Mouse (Mus musculus) intestine, embryonic 14.5 days (tissue): Measurements from ENCODE around the gene Rgmb. TPM values are rescaled to one million over a fixed set of nuclear protein-coding genes. Genes with fewer than 3 reads are reported as not detected.
A peak's percentile ranks its signal among the peaks of the same experiment; 100 is the strongest.

Experiments
- ATAC-seq: fragments of 200-750 bp; cut with Nextera tagmentation; replicated peaks from 2 replicates; pipeline ENCODE4 v1.8.0; 2017; ENCODE audit warnings: low read depth, moderate number of reproducible peaks, moderate TSS enrichment, moderate library complexity; ENCODE audit not compliant: low FRiP score, low TSS enrichment
- DNase-seq: peaks from one replicate; pipeline ENCODE4 v3.0.0-alpha.2; 2018; ENCODE audit warnings: low spot score
- H3K27ac ChIP-seq: fragments of 300-500 bp; sonication (generic); 2 replicates; pipeline ENCODE4 v1.5.1; 2014; ENCODE audit warnings: low read depth, mild to moderate bottlenecking, control low read depth
- H3K27me3 ChIP-seq: fragments of 300-500 bp; sonication (generic); replicated peaks from 2 replicates; pipeline ENCODE4 v1.6.1; 2014; ENCODE audit warnings: low read length, control low read depth; ENCODE audit not compliant: control insufficient read depth, insufficient read depth
- H3K36me3 ChIP-seq: fragments of 300-500 bp; sonication (generic); 2 replicates; pipeline ENCODE4 v1.6.1; 2014; ENCODE audit warnings: low read length, control low read depth; ENCODE audit not compliant: control insufficient read depth, insufficient read depth
- H3K4me1 ChIP-seq: fragments of 300-500 bp; sonication (generic); replicated peaks from 2 replicates; pipeline ENCODE4 v1.6.1; 2014; ENCODE audit warnings: low read length, control low read depth, mixed read lengths; ENCODE audit not compliant: control insufficient read depth, insufficient read depth
- H3K4me2 ChIP-seq: fragments of 300-500 bp; sonication (generic); 2 replicates; pipeline ENCODE4 v1.6.1; 2014; ENCODE audit warnings: low read length
- H3K4me3 ChIP-seq: fragments of 300-500 bp; sonication (generic); 2 replicates; pipeline ENCODE4 v1.5.1; 2014; ENCODE audit warnings: low read depth, low read length, control low read depth, mixed read lengths
- H3K9ac ChIP-seq: fragments of 300-500 bp; sonication (generic); 2 replicates; pipeline ENCODE4 v1.6.1; 2014; ENCODE audit warnings: mild to moderate bottlenecking, low read length
- H3K9me3 ChIP-seq: fragments of 300-500 bp; sonication (generic); 2 replicates; pipeline ENCODE4 v1.6.1; 2016; ENCODE audit warnings: low read length, control low read depth; ENCODE audit not compliant: control insufficient read depth
- WGBS: fragments of 180-500 bp; shearing (Covaris S2); extraction: QIAGEN DNeasy Blood & Tissue Kit; methylation state at CpG from one replicate; pipeline ENCODE4 v1.1.7; 2014; 5-methylcytosine and 5-hydroxymethylcytosine counted together
- polyA plus RNA-seq: library from polyadenylated mRNA; unstranded; fragments of >200 nt; fragmentation: Nextera tagmentation; extraction: Ambion mirVana; gene quantifications from 2 replicates; pipeline ENCODE4 v1.2.1, GENCODE M21; 2014

Rgmb gene
- polyA plus RNA-seq, 1 experiment from 2014 or later, result 56.3 TPM

GRCm38 (mm10) chr17:15831810-15832209, 971 bp upstream of the Rgmb start:
- Histone ChIP-seq H3K27ac (0 out of 2 replicates have a peak overlapping the region, but pooled peaks have one; percentile 38), H3K4me1 (peaks cover 3% of the 10 kb centered on the region; the same call in 1 of the 2 replicates), H3K9me3 (no peaks in the 10 kb centered on the region), H3K4me2 (peak overlapping the region; percentile 13; the same call in 1 of the 2 replicates), H3K36me3 (no peaks in the 10 kb centered on the region), H3K9ac (no peak overlapping the region), H3K4me3 (no peak overlapping the region), H3K27me3 (0 out of 2 replicates have a peak, but pooled peaks cover 4% of the 10 kb centered on the region)
- DNase-seq, result peak; percentile 72
- 0 out of 2 replicates have a peak, but pooled peaks have one; percentile 1 for ATAC-seq
- 20% methylated on average over 8 of the region's 8 CpGs for WGBS

GRCm38 (mm10) chr17:15830171-15830765, 571 bp downstream of the Rgmb start:
- DNase-seq (peak; percentile 73), ATAC-seq (no peak)
- H3K4me1 ChIP-seq, result peaks cover 3% of the 10 kb centered on the region; the same call in 1 of the 2 replicates
- peak overlapping the region; percentile 97 for H3K27ac ChIP-seq
- H3K27me3 ChIP-seq, result 0 out of 2 replicates have a peak, but pooled peaks cover 4% of the 10 kb centered on the region
- no peaks in the 10 kb centered on the region for H3K9me3 ChIP-seq
- H3K9ac ChIP-seq, result peak overlapping the region; percentile 78
- peak overlapping the region; percentile 94 for H3K4me3 ChIP-seq
- under 1% methylated on average over 27 of the region's 34 CpGs for WGBS
- peak overlapping the region; percentile 77 for H3K4me2 ChIP-seq
- no peaks in the 10 kb centered on the region for H3K36me3 ChIP-seq

GRCm38 (mm10) chr17:15829198-15830170, 1.4 kb downstream of the Rgmb start:
- peak overlapping the region; percentile 77 for H3K4me2 ChIP-seq
- ATAC-seq (no peak), DNase-seq (peak; percentile 77)
- H3K9me3 ChIP-seq, result no peaks in the 10 kb centered on the region
- peak overlapping the region; percentile 78 for H3K9ac ChIP-seq
- H3K4me1 ChIP-seq, result peaks cover 3% of the 10 kb centered on the region; the same call in 1 of the 2 replicates
- H3K4me3 ChIP-seq, result peak overlapping the region; percentile 94
- H3K27ac ChIP-seq, result peak overlapping the region; percentile 97
- no peaks in the 10 kb centered on the region for H3K36me3 ChIP-seq
- H3K27me3 ChIP-seq, result 0 out of 2 replicates have a peak, but pooled peaks cover 4% of the 10 kb centered on the region
- 3% methylated on average over 20 of the region's 20 CpGs for WGBS

GRCm38 (mm10) chr17:15828131-15828917, 2.5 kb downstream of the Rgmb start:
- WGBS, result 48% methylated on average over 8 of the region's 8 CpGs
- no peak for DNase-seq
- no peaks in the 10 kb centered on the region for H3K36me3 ChIP-seq
- H3K4me3 ChIP-seq, result peak overlapping the region; percentile 94
- no peaks in the 10 kb centered on the region for H3K9me3 ChIP-seq
- H3K4me2 ChIP-seq, result peak overlapping the region; percentile 86
- H3K4me1 ChIP-seq, result peaks cover 13% of the 10 kb centered on the region; the same call in 1 of the 2 replicates
- H3K9ac ChIP-seq, result peak overlapping the region; percentile 96
- peak overlapping the region; percentile 97; the same call in 1 of the 2 replicates for H3K27ac ChIP-seq
- ATAC-seq, result no peak
- 0 out of 2 replicates have a peak, but pooled peaks cover 4% of the 10 kb centered on the region for H3K27me3 ChIP-seq

- Histone ChIP-seq H3K9me3 (no peaks in the 10 kb centered on the region), H3K4me1 (peaks cover 18% of the 10 kb centered on the region; the same call in 1 of the 2 replicates), H3K27ac (peak overlapping the region; percentile 96), H3K36me3 (no peaks in the 10 kb centered on the region), H3K9ac (peak overlapping the region; percentile 96), H3K4me2 (peak overlapping the region; percentile 86), H3K4me3 (peak overlapping the region; percentile 94), H3K27me3 (0 out of 2 replicates have a peak, but pooled peaks cover 4% of the 10 kb centered on the region)
- peak; percentile 86 for DNase-seq
- ATAC-seq, result peak; percentile 44
- WGBS, result under 1% methylated on average over 18 of the region's 18 CpGs
Measured at GRCm38 (mm10) chr17:15826928-15827327, 3.9 kb downstream of the Rgmb start.

- Histone ChIP-seq H3K4me1 (peaks cover 18% of the 10 kb centered on the region; the same call in 1 of the 2 replicates), H3K27ac (peak overlapping the region; percentile 96), H3K4me3 (peak overlapping the region; percentile 94), H3K9ac (peak overlapping the region; percentile 96), H3K4me2 (peak overlapping the region; percentile 86), H3K36me3 (no peaks in the 10 kb centered on the region), H3K9me3 (no peaks in the 10 kb centered on the region), H3K27me3 (0 out of 2 replicates have a peak, but pooled peaks cover 4% of the 10 kb centered on the region)
- 0% methylated on average over 32 of the region's 34 CpGs for WGBS
- ATAC-seq (peak; percentile 92), DNase-seq (peak; percentile 97)
Measured at GRCm38 (mm10) chr17:15826444-15826909, 4.4 kb downstream of the Rgmb start.

GRCm38 (mm10) chr17:15825481-15826396, 5.1 kb downstream of the Rgmb start:
- DNase-seq, result peak; percentile 85
- Histone ChIP-seq H3K9me3 (no peaks in the 10 kb centered on the region), H3K4me3 (peak overlapping the region; percentile 94), H3K4me2 (peak overlapping the region; percentile 86), H3K36me3 (peaks cover 4% of the 10 kb centered on the region), H3K9ac (peak overlapping the region; percentile 96), H3K27me3 (0 out of 2 replicates have a peak, but pooled peaks cover 4% of the 10 kb centered on the region), H3K27ac (peak overlapping the region; percentile 96), H3K4me1 (peaks cover 20% of the 10 kb centered on the region; the same call in 1 of the 2 replicates)
- under 1% methylated on average over 89 of the region's 102 CpGs for WGBS
- peak; percentile 56 for ATAC-seq
